Mouse (Mus musculus): ENCODE measurements around the gene Rhobtb1. TPM values are rescaled to one million over a fixed set of nuclear protein-coding genes. Genes with fewer than 3 reads are reported as not detected.

Gene Rhobtb1
- 1 to 10 TPM; 4.7 to 9.3 TPM for total RNA-seq (2021)

- no peak for DNase-seq (ENCODE audit: low spot score in 2 of 2)
- intact Hi-C loops (cut with DNase I) = no loop called here
These were observed at the start of gene Rhobtb1 for GRCm38 (mm10) chr10:69151045-69151444. Rhobtb1 (plus strand) TSS chr10:69151434.

DNA sequence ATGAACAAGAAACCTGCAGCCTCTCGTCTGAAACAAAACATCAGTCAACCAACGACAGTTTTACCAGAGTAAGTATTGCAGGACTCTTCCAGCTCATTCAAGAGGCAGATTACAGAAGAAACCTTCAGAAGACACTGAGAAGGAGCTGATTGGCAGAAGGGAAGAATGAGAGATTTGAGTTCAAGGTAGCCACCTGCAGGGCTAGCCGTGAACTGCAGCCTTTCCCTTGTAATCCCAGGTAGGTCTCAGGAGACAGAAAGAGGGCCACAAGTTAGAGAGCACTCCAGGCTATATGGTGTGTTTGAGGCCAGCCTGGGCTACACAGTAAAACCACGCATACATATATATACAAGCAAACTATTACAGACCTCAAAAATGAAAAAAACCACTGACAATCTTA lies 49.2 kb upstream of the Rhobtb1 start:
- DNase-seq (ENCODE audit: low spot score in 2 of 2) = peak; percentile 34 to 41
- intact Hi-C loops (cut with DNase I) = no loop called here

DNA sequence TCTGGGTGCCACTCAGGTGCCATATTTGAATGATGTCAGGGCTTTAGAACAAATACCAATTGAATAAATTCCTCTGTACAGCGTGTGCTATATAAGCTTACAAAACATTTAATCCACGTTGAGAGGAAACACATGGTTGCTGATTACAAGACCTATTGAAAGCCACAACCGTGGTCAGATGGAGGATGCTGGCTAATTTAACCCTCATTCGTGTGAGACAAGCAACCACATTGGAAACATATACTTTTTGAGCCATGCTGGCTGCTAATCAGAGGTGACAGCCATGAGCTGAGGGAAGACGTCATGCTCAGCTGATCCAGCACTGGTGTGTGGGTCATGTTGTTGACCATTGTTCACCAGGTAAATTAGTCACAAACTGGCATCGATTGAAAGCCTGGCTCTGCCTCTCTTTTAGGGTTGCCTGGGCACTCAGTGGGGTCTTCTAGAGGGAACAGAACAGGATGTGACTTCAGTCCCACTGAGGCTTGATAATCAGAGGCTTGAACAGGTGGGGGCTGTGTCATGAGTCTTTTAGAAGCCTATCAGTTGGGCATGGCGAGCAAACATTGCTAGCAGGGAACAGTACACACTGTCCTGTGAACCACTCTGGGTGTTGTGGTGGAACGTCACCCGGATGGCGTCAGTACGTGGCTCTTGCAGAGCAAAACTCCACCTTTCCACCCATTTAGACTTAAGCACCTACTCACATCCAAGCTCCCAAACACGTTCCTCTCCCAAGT lies 46.9 kb upstream of the Rhobtb1 start:
- no peak for DNase-seq (ENCODE audit: low spot score in 2 of 2)
- intact Hi-C loops (cut with DNase I) = no loop called here

DNA sequence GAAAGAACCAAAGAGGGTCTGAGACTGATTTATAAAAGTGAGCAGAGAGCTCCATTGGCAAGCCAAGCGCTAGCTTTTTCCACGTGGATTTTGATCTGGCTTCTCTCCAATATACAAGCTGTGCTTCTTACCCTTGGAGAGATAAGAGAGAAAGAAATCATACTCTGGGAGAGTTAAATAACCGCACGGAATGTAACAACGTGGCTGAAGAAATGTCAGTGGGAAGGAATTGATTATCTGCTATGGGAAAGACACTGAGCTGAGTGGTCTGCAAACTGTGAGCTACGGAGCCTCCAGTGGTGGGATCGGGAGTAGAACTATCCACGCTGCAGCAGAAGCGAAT lies 46.4 kb upstream of the Rhobtb1 start:
- DNase-seq (ENCODE audit: low spot score in 2 of 2) = no peak
- intact Hi-C loops (cut with DNase I) = no loop called here

DNA sequence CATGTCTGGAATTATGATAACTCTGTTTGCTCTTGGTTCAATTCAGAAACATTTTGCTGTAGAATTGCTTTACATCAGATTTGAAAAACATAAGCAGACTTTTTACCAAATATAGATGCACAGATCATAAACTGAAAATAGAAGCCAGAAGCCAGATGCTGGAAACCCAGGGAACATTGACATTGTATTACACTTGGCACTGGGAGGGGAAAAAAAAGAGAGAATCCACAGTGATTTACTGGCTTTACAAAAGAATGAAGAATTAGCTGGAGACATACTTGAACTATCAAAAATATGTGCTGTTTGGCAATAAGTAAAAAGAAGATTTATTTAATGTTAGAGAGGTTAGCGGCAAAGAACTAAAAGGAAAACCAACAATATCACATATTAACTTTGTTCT lies 44.4 kb upstream of the Rhobtb1 start:
- DNase-seq (ENCODE audit: low spot score in 2 of 2) = no peak
- intact Hi-C loops (cut with DNase I) = no loop called here

GRCm38 (mm10) chr10:69107253-69107652 lies 44.0 kb upstream of the Rhobtb1 start:
- intact Hi-C loops (cut with DNase I) = no loop called here
- DNase-seq (ENCODE audit: low spot score in 2 of 2) = no peak

- intact Hi-C loops (cut with DNase I) = no loop called here
- no peak for DNase-seq (ENCODE audit: low spot score in 2 of 2)
These were observed 36.9 kb upstream of the Rhobtb1 start for GRCm38 (mm10) chr10:69114384-69114783.

DNA sequence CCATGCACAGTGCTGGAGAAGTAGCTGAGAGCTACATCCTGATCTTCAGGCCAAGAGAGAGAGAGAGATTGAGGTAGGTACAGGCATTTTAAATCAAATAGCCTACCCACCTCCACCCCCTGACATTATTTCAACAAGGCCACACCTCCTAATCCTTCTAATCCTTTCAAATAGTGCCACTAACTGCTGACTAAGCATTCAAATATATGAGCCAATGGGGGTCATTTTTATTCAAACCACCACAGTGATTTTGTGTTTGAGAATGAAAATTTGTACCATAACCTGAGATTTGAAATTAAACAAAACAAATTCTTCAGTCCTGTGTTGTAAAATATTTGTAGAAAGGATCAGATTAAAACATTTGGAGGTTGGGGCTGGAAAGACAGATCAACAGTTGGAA lies 33.2 kb upstream of the Rhobtb1 start:
- no peak for DNase-seq (ENCODE audit: low spot score in 2 of 2)
- intact Hi-C loops (cut with DNase I) = no loop called here

DNA sequence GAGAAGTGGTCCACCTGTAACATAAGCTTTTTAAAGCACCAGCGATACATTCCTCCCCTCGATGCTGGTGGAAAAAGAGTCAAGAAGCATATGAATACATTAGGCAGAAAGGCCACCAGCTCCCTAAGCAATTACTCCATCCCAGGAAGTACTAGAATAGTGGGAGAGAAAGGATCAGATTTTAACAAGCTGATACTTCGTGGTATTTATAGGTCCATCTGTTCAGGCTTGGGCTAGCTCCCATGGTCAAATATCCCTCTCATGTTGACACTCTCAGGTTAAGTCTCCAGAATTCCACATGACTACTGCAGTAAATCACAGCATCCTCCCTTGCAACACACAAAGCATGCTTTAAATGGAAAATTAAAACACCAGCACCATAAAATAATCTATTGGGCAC lies 32.3 kb upstream of the Rhobtb1 start:
- DNase-seq (ENCODE audit: low spot score in 2 of 2) = no peak
- intact Hi-C loops (cut with DNase I) = no loop called here

DNA sequence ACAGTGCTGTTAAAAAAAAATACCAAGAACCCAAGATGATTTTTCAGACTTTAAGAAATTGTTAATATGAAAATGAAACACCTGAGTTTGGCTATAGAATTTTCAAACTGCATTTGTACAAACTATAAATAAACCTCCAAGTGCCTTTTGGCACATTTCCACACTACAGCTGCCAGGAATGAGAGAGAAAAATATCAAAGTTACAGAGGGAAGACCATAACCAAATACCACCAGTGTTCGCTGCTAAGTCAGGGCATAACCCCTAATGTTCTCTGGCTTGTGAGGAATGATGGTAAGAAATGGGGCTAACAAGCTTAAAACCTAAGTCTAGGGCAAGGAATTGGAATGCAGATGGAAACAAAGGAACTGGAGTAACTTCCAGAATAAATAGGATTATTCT lies 31.8 kb upstream of the Rhobtb1 start:
- no peak for DNase-seq (ENCODE audit: low spot score in 2 of 2)
- intact Hi-C loops (cut with DNase I) = no loop called here

- no peak for DNase-seq (ENCODE audit: low spot score in 2 of 2)
- intact Hi-C loops (cut with DNase I) = no loop called here
These were observed 24.7 kb upstream of the Rhobtb1 start for GRCm38 (mm10) chr10:69126546-69126945.

GRCm38 (mm10) chr10:69128531-69128930 lies 22.7 kb upstream of the Rhobtb1 start:
- intact Hi-C loops (cut with DNase I) = no loop called here

GRCm38 (mm10) chr10:69130613-69131012 lies 20.6 kb upstream of the Rhobtb1 start:
- DNase-seq (ENCODE audit: low spot score in 2 of 2) = no peak
- intact Hi-C loops (cut with DNase I) = no loop called here

More at GRCm38 (mm10) chr10:69128531-69128930, 22.7 kb upstream of the Rhobtb1 start:
- no peak for DNase-seq (ENCODE audit: low spot score in 2 of 2)

DNA sequence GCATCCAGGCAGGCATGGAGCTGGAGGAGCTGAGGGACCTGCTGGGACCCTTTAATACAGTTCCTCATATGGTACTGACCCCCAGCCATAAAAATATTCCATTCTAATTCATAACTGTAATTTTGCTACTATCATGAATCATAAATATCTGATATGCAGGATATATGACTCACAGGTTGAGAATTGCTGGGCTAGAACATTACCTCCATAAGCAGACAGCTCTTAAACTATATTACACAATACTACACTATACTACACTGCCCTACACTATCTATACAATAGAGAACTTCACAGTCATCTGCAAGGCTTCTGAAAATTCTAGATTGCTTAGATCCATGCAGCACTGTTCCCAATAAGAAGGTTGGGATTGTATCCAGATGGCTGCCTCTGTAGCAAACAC lies 16.9 kb upstream of the Rhobtb1 start:
- no peak for DNase-seq (ENCODE audit: low spot score in 2 of 2)
- intact Hi-C loops (cut with DNase I) = no loop called here

- intact Hi-C loops (cut with DNase I) = no loop called here
- no peak for DNase-seq (ENCODE audit: low spot score in 2 of 2)
These were observed 14.9 kb upstream of the Rhobtb1 start for GRCm38 (mm10) chr10:69136241-69136828.

- DNase-seq (ENCODE audit: low spot score in 2 of 2) = no peak
- intact Hi-C loops (cut with DNase I) = no loop called here
These were observed 2.0 kb upstream of the Rhobtb1 start for GRCm38 (mm10) chr10:69149252-69149651.

DNA sequence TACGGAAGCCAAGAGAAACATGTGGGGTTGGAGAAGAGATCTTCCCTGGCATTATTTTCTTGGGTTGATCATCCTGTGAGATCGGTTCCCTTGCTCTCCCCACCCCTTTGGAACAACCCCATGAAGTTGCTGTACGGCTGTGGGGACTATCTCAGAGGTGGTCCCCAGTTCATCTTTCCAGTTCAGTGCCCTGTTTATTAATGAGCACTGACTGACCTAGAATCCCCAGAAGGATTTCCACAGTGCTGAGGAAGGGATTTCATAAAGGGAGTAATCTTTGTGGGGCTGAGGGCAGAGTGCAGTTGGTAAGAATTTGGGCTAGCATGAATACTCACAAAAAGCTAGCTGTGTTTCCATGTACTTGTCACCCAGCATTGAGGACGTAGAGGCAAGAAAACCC lies 1.7 kb downstream of the Rhobtb1 start:
- intact Hi-C loops (cut with DNase I) = no loop called here

GRCm38 (mm10) chr10:69155428-69156175 lies 4.4 kb downstream of the Rhobtb1 start:
- intact Hi-C loops (cut with DNase I) = no loop called here
- peak; percentile 18 to 39 for DNase-seq (ENCODE audit: low spot score in 2 of 2)

More for the DNA sequence above, 1.7 kb downstream of the Rhobtb1 start:
- DNase-seq (ENCODE audit: low spot score in 2 of 2) = no peak

DNA sequence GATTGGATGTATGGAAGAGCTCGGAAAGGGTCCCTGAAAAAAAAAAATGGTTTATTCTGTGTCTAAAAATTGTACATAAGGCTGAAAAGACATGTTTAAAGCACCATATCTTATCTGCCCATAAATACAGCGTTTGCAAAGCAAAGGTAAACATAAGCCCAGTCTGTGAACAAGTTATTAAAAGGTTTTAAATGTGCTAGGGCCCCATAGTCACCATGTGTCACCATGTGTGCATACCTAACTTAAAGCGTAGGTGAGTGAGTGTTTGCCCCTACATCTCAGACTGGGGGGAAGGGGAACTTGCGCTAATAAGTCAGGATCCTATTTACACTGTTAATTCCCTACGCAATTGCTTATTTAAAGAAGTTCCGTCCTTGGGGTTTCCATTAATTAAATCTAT lies 5.2 kb downstream of the Rhobtb1 start:
- intact Hi-C loops (cut with DNase I) = no loop called here
- no peak for DNase-seq (ENCODE audit: low spot score in 2 of 2)

- DNase-seq (ENCODE audit: low spot score in 2 of 2) = no peak
- intact Hi-C loops (cut with DNase I) = no loop called here
These were observed 6.2 kb downstream of the Rhobtb1 start for GRCm38 (mm10) chr10:69157471-69157870.

DNA sequence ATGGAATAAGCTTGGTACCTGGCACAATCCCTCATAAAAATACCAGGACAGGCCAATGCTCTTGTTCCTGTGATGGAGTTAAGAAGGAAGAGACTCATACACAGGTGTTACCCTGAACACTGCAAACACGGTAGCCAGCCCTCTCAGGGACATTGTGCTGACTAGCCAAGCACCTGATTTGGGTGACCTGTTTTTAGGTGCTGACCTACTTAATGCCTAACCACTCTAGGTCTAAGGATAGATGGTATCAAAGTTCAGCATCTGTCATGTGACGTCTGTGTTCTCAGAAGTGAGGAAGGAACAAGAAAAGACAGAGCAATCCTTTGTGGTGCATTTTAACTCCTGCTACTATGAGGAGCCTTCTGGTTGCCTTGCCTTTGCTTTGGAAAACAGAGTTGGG lies 9.6 kb downstream of the Rhobtb1 start:
- intact Hi-C loops (cut with DNase I) = loop anchor here (10.0 kb wide), 1 partner anchor 256 kb away; no protein-coding TSS in a partner anchor
- no peak for DNase-seq (ENCODE audit: low spot score in 2 of 2)
